Mouse (Mus musculus): ENCODE data around the gene 1810024B03Rik.
"Not testable (repeated sequence)": the region's sequence is repeated elsewhere in the genome, so short reads cannot be mapped to it uniquely, and the experiment has no call there.

Gene 1810024B03Rik

GRCm38 (mm10) chr2:127207547-127208451 lies at the start of gene 1810024B03Rik, which contains the start of gene Snrnp200:
TSS of gene 1810024B03Rik (minus strand) at chr2:127208280.
TSS of gene Snrnp200 (plus strand) at chr2:127208386.
- DNase-seq (ENCODE audit: low spot score): peak; percentile 95

GRCm38 (mm10) chr2:127255294-127255693 lies 47.2 kb upstream of the 1810024B03Rik start:
- no peak for DNase-seq (ENCODE audit: low spot score)

GRCm38 (mm10) chr2:127254604-127255134 lies 46.6 kb upstream of the 1810024B03Rik start:
- no peak for DNase-seq (ENCODE audit: low spot score)

GRCm38 (mm10) chr2:127252787-127253186 lies 44.7 kb upstream of the 1810024B03Rik start:
- DNase-seq (ENCODE audit: low spot score): no peak

GRCm38 (mm10) chr2:127251880-127252527 lies 43.9 kb upstream of the 1810024B03Rik start:
- DNase-seq (ENCODE audit: low spot score): no peak

GRCm38 (mm10) chr2:127251457-127251856 lies 43.4 kb upstream of the 1810024B03Rik start:
- DNase-seq (ENCODE audit: low spot score): no peak

GRCm38 (mm10) chr2:127250291-127251008 lies 42.4 kb upstream of the 1810024B03Rik start:
- DNase-seq (ENCODE audit: low spot score): no peak

GRCm38 (mm10) chr2:127248334-127249004 lies 40.4 kb upstream of the 1810024B03Rik start:
- DNase-seq (ENCODE audit: low spot score): peak; percentile 43

GRCm38 (mm10) chr2:127247592-127248333 lies 39.7 kb upstream of the 1810024B03Rik start, which contains the start of the genes Ciao1 and Tmem127:
TSS of gene Ciao1 (minus strand) at chr2:127247816.
TSS of gene Tmem127 (plus strand) at chr2:127247908.
- DNase-seq (ENCODE audit: low spot score): peak; percentile 99

- DNase-seq (ENCODE audit: low spot score): no peak
These were observed 32.0 kb upstream of the 1810024B03Rik start for GRCm38 (mm10) chr2:127240065-127240464.

- no peak for DNase-seq (ENCODE audit: low spot score)
These were observed 30.0 kb upstream of the 1810024B03Rik start for GRCm38 (mm10) chr2:127237897-127238610.

- no peak for DNase-seq (ENCODE audit: low spot score)
These were observed 17.2 kb upstream of the 1810024B03Rik start for GRCm38 (mm10) chr2:127225261-127225660.

GRCm38 (mm10) chr2:127217746-127218145 lies 9.7 kb upstream of the 1810024B03Rik start:
- DNase-seq (ENCODE audit: low spot score): no peak

- DNase-seq (ENCODE audit: low spot score): no peak
These were observed 2.6 kb upstream of the 1810024B03Rik start for GRCm38 (mm10) chr2:127210701-127211100.

GRCm38 (mm10) chr2:127208452-127208769 lies 331 bp upstream of the 1810024B03Rik start:
- no peak for DNase-seq (ENCODE audit: low spot score)

- no peak for DNase-seq (ENCODE audit: low spot score)
These were observed 1.2 kb downstream of the 1810024B03Rik start for GRCm38 (mm10) chr2:127206916-127207315.

GRCm38 (mm10) chr2:127205936-127206335 lies 2.1 kb downstream of the 1810024B03Rik start:
- not testable (repeated sequence) for DNase-seq (ENCODE audit: low spot score)

- DNase-seq (ENCODE audit: low spot score): peak; percentile 68
These were observed 3.1 kb downstream of the 1810024B03Rik start for GRCm38 (mm10) chr2:127204932-127205331.

- no peak for DNase-seq (ENCODE audit: low spot score)
These were observed 18.5 kb downstream of the 1810024B03Rik start for GRCm38 (mm10) chr2:127189574-127189973.
